Mouse (Mus musculus): ENCODE results near the gene C3ar1.

Gene C3ar1

DNA sequence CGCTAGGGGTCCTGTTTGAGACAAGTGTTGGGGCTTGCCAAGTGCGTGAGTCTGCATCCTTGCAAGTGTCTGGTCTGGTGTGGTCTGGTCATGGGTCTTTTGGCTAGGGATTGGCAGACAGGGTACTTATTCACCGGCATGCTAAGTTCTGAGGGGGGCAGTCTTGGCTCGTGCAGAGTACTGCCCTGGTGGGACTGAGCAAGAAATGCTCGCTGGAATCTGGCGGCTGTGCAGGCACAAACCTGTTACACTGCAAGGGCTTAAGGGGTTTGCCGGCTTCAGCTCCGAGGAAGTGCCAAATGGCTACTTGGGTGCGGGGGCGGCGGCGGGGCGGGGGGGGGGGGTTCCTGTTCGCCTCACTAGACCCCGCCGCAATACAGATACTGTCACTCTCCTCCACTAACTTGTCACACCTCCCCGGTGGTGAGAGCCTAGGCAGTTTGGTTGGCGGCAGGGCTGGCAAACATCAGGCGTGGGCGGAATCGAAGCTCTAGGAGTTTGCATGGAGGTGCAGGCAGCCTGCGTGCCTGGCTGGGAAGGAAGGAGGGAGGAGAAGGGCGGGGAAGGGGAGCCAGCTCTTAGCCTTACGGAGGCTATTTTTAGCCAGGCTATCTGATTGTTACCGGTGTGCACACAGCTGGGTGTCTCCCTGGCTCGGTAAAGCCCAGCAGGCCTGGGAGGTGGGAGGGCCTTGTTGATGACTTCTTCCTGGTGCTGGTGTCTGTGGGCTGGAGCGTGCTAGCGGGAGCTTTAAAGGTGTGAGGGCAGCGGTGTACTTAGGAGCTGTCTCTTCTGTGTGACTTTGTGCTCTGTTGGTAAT lies 29.8 kb downstream of the C3ar1 start:
- peak; percentile 66 to 85 for DNase-seq

DNA sequence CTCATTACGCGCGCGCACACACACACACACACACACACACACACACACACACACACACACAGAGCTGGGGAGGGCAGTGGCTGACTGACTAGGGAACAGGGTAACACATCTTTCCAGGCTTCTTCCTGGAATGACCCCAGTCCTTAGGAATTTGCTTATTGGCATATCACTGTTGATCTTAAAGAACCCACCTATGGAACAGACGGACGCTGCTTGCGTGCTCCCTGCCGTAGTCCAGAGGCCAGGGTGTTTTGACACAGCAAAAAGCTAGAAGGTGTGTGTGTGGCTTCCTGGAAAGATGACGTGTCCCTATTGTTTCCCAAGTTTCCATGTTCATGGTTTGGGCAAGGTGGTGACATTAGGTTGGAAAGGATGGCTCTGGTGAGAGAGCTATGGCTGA lies 30.8 kb downstream of the C3ar1 start:
- no peak for DNase-seq

DNA sequence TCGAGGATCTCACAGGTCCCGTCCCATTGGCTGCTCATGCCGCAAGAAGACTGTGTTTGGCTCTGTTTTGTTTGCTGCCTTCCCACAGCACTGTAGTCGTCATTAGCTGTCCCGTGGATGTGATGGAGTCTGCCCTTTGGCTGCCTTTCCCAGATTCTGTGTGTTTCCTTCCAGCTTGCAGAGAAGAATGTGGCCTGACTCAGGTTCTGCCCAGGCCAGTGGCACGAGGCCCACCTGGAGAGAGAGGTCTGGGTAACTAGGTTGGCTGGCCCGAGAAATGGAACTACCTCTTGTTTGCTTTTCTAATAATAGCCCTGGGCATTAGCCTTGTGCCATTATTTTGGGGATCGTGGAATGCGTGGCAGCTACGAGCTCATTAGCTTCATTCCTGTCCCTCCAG lies 31.9 kb downstream of the C3ar1 start:
- peak in 1 of 2 experiments; percentile 55 for DNase-seq

DNA sequence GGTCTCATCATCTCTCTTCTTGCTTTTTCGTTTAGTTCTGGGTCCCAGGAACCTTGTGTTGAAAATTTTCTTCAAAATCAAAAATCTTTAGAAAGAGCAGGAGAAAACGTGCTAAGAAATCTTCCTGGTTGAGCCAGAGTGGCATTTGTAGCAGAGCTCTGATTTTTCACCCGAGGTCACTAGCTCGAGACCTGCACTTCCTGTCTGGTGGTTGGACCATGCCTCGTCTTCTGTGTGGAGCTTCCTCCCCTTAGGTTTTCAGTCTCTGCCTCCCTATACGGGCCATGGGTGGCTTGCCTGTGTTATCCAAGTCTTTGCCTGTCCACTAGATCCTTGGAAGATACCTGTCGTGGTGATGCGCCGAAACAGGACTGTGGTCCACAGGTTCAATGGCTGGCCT lies 34.1 kb downstream of the C3ar1 start:
- no peak for DNase-seq

DNA sequence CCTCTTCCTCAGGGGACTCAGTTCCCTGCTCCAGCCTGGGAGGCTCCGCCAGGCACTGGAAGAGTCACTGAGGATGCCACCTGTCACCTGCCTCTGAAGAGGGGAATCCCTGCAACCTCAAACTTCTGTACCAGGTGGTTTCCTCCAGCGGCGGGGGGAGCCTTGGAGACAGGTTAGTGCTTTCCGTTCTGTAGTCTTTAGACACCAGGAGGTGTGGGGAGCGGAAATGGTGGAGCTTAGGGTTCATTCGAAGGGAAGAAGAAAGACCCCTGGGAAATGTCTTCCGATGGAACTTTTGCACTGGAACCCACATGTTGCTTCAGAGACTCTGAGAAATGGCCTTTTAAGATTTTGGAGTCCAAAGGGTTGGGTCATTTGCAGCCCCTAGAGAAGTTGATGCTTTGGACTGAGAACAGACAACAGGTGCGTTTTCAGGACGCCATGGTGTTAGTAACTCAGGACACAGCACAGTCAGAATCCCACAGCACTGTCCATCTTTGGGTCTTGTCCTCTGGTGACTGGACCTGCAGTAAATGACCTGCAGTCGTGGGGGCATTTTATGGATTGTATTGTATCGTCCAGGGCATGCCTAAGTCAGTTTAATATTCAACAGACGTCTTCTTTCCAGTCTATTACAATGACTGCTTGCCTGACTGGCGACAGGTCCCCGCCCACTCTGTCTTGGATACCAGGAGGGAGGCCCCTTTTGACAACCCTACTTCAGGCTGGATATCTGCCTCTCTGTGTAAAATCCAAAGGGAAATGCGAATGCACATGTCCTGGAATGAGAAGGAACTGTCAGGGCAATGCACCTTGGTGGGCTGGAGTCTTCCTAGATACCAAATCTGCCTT lies 34.9 kb downstream of the C3ar1 start:
- peak; percentile 49 to 59 for DNase-seq

DNA sequence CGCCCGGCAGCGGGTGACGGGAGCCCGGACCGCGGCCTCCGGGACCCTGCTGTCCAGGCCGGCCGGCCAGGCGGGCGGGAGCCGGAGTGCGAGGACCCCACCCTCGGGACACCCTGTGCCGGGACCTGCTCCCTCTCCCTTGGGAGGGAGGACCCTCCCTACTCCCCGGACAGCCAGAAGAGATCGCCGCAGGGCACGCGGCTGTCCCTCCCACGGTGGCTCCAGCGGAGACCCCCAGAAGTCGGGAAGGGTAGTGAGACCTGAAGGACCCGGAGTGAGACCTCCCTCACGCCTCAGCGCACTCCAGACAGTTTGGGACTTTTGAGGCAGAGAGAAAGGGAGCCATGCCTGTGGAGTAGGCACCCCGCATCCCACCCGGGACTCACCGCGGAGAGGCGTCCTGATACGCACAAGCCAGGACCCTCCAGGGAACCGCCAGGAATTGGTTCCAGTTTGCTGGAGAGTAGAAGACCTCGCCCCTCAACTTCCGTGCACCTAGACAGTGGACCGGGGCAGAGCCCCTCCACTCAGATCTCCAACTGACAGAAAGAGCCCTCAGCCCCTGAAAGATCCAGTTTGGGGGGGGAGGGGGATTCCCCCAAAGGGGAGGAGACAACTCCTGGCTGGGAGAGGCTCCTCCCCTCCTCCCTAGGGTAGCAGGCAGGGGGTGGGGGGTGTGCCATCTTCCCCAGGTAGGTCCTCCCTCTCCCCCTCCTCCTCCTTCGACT lies 35.7 kb downstream of the C3ar1 start:
- peak in 1 of 2 experiments; percentile 58 for DNase-seq

DNA sequence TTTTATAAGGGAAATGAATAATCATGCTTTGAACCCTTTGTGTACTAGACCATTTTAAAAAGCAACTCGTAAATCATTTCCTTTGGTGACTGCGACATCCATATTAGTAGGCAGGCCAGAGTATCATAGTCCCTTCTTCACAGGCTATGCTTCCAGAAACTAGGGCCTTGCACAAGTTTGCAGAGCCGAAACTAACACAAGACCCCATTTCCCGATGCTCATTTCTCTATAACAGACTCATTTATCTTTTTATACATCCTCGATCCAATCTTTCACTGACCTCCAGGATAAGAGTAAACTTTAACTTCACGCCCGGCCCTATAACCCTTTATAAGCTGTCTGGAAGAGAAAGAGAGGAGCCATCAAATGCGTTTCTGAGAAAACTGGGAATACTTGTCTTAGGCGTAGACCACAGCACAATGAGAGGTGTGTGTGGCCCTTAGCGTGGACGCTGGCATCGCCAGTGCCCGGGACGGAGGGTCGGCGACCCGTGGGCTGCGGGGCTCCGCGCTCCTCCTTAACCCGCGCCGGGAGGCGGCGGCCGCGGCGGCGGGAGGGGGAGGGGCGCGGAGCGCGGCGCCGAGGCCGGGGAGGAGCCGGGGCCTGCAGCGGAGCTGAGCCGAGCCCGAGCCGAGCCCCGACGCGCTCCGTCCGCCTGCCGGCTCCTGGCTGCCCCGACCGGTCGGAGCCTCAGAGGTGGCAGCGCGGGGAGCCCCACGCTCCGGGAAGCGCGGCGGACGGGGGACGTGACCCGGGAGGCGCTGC lies 36.5 kb downstream of the C3ar1 start, which contains the start of gene Foxj2:
Foxj2 (plus strand) TSS at position 609 of the 765 bp plus-strand sequence.
- DNase-seq: peak; percentile 70 to 87

DNA sequence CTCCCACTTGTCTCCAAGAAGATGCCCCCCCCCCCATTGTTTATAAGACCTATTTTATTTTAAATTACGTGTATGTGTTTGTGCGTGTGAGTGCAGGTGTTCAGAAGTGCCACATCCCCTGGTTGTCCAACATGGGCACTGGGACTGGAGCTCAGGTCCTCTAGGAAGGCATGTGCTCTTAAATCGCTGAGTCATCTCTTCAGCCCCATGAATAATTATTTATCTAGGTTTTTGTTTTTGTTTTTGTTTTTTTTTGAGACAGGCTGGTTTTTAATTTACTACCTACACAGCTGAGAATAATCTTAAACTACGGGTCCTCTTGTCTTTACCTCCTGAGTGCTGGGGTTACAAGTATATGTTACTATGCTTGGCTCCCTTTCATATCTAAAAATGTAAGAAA lies 42.3 kb downstream of the C3ar1 start:
- no peak for DNase-seq

DNA sequence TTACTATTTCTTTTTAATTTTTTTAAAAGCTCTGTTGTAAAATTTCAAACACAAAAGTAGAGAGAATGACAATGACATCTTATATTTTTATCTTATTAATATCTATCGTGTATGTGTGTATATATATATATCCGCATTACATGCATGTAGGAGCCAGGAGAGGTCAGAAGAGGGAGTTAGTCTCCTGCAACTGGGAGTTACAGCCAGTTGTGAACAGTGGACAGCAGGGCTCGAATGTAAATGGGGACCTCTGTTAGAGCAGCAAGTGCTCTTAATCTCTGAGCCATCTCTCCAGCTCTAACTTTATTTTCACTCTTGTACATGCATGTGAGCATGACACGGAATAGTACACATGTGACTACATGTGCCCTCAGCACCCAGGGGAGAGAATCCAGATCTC lies 43.2 kb downstream of the C3ar1 start:
- DNase-seq: no peak

DNA sequence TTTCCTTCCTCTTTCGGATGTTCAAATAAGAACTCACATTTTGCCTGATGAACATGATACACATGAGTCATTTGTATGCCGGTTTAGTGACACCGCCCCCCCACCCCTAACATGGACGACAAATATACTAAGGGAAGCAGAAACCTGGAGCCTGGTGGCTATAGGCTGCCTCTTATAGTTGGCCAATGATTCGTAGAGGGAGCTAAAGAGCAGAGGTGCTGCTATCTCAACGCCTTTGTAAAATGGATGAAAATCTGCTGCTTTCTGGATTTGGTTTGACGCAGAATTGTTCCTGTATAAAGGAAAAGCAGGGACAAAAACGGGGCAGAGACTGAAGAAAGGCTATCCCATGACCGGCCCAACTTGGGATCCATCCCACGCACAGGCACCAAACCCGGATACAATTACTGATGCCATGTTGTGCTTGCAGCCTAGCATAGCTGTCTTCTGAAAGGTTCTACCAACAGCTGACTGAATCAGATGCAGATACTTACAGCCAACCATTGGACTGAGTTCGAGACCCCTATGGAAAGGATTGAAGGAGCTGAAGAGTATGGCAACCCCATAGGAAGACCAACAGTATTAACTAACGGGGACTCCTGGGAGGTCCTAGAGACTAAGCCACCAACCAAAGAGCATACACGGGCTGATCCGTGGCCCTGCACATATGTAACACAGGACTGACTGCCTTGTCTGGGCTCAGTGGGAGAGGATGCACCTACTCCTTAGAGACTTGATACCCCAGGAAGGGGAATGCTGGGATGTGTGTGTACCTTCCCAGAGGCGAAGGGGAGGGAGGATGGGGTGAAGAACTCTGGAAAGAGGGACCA lies 44.0 kb downstream of the C3ar1 start:
- DNase-seq: peak in 1 of 2 experiments; percentile 53

DNA sequence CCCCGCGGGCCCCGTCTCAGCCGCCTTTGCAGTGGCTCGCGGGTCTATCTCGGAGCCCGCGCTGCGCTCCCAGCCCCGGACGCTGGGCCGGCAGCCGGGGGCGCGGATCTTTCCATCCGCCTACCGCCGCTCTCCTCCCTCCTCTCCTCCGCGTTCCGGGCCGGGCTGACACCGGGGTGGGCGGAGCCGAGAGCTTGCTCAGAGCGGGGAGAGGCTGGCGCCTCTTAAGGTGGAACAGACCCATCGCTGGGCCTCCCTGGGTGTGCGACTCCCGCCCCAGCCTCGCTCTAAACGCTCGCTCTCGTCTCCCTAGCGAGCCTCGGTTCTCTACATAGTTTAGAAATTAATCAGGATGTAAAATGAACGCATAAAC lies 44.7 kb downstream of the C3ar1 start:
- peak; percentile 96 to 98 for DNase-seq

DNA sequence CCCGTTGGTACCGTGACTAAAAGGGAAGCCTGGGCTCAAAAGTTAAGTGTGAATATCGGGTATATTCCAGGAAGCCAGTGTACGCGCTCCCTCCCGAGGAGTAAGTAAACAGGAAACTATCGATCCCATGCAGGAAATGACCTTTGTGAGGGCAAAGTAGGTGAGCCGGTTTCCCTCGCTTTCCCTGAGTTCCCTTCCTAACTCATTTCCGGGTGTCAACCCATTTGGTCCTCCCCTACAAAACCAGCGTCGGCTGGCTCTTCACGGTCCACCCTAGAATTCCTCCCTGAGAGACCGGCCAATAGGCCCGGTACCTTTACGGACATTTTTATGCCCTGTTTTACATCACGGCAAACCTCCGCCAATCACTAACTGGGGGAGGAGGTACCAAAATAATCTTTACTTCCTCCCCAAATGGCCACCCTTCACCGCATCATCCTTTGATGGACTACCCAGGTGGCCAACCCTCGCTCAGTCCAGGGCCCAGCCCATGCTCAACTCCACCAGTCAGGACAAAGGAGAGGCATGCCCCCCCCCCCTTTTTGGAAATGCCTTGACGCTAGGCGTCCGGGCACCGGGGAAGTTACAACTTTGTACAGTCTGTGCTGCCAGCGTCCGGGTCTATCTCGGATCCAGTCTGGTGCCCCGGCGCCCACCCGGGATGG lies 45.2 kb downstream of the C3ar1 start:
- peak; percentile 98 to 100 for DNase-seq

DNA sequence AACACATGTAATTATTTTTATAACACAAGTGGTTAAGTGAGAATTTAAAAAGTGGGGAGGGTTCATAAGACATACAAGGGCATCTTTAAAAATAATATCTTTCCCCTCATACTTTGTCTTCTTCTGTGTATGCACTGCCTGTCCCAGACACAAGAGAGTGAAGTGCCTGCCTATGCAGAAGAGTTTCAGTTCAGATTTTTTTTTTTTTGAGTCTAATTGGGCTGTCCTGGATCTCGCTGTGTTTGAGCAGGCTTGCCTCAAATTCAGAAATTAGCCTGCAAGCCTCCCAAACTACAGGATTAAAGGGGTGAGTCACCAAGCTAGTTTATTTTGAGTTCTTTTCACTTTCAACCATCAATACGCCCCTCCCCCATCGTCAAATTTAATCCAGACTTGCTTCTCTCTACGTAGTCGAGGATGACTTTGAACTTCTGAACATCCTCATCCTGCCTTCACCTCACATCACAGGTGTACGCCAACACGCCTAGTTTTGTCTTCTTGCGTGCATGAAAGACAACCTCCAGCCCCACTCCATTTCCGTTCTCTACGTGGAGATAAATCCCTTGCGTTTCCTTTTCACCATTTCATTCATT lies 45.8 kb downstream of the C3ar1 start:
- DNase-seq: no peak

DNA sequence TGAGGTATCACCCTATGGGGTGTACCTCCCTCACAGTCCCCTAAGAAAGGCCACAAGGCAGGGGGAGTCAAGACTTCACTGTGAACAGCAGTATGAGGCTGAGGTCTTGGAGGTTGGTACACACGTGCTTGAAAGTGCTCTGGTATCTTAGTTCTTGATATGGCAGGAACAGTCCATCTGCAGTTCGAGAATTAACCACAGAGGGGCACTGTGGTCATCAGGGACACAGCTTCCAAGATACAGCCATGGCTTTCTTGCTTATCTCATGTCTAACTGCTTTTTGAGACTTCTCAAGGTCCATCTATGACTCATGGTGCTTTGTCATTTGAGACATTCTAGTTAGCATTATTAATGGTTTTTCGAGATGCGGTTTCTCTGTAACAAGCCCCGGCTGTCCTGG lies 51.5 kb downstream of the C3ar1 start:
- peak; percentile 68 to 88 for DNase-seq

DNA sequence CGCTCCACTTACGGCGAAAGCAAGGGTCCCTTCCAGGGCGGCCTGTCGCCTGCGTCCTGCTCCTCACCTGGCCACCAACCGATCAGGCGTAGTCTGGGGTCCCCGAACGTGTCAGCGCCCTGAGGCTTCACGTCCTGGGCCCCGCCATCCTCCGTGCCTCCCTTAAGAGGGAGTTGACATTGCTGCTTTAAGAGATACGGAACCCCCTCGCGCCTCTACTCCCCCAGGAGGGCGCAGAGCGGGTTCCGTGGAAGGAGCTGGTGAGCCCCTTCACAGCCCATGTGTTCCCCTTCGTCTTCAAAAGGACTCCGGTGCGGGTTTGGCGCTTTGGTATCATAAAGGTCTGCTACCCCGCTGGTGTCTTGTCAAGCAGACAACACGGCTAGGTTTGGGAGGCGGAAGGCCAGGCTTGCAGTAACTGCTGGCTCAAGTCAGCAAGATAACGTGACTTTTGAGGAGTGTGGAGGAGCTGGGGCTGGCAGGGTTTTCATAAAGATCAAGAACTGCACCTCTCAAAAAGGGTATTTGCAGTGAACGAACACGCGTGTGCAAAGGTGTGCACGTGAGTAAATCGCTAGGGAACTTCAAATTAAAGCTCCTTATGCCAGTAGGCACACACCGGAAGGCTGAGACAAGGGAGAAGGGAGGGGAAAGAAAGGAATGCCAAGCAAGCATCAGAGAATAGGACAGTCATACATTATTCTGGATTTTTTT lies 54.0 kb downstream of the C3ar1 start:
- DNase-seq: peak in 1 of 2 experiments; percentile 51

DNA sequence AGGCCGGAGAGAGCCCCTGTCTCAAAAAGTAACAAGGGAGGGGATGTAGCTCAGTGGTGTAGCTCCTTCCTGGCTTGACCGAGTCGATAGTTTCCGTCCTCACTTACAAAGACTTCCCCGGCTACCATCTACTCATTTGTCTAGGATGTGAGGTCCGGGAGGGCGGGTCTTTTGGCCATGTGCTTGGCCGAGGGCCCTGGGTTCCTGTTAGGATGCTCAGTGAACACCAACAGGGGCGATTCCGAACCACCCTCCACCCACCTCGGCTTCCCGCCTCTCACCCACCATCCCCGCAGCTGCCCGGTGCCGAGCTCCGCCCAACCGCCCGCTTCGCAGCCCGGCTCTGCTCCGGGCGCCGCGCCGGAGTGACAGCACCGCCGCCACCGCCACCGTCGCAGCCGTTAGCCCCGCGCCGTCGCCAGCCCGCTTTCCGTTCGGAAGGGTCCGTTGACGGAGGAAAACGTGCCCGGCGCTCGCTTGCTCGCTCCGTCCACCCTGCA lies 54.6 kb downstream of the C3ar1 start, which contains the start of gene Slc2a3:
Slc2a3 (minus strand) TSS at position 340 of the 500 bp plus-strand sequence.
- peak; percentile 58 to 71 for DNase-seq

DNA sequence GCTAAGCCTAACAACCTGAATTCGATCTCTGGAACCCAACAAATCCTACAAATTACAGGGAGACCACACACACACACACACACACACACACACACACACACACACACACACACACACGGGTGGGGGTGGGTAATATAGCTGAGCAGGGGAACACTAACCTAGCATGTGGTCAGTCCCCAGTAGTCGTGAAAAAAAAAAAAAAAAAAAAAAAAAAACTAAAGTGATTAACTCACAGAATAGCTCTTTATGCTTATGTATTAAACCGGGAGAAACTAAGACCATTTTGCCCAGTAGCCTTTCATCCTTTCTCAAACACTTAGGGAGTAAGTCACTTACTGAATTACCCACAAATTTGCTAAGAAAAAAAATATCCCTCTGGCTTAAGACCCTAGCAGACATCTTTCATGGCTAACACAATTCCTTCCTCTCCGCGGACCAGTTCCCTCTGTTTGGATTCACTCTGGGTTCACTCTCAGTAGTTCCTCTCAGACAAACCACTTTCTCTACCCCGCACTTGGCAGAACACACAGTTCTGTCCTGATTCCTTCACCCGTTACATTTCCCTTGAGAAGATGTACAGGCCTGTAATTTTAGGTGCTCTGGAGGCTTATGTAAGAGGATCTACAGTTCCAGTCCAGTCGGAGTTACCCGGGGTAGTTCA lies 55.2 kb downstream of the C3ar1 start:
- no peak for DNase-seq

All from kidney, postnatal 25 days (tissue).